Mouse (Mus musculus): Measurements from ENCODE around the gene Zfp827. TPM values are rescaled to one million over a fixed set of nuclear protein-coding genes. Genes with fewer than 3 reads are reported as not detected.

The Zfp827 gene
- polyA plus RNA-seq, 2 experiments, result 15.1 to 35.2 TPM

- DNase-seq (ENCODE audit: low spot score) (no peak), ATAC-seq (ENCODE audit: low FRiP score, low read depth) (no peak)
- Histone ChIP-seq H3K4me3 (replicated peaks; ENCODE audit: low read length) (no peak overlapping the region), H3K9ac (ENCODE audit: low read depth, low read length, severe bottlenecking) (no peak overlapping the region), H3K4me1 (ENCODE audit: control insufficient read depth, insufficient read depth, low read length) (peaks cover 10% of the 10 kb centered on the region), H3K9me3 (ENCODE audit: control insufficient read depth, low read length) (peaks cover 4% of the 10 kb centered on the region; the same call in 1 of the 2 replicates), H3K4me2 (replicated peaks; ENCODE audit: low read depth, low read length, severe bottlenecking) (no peak overlapping the region), H3K27ac (replicated peaks; ENCODE audit: low read depth, low read length) (no peak overlapping the region), H3K27me3 (ENCODE audit: control insufficient read depth, insufficient read depth, low read length) (no peaks in the 10 kb centered on the region), H3K36me3 (ENCODE audit: control insufficient read depth, insufficient read depth, low read length) (no peaks in the 10 kb centered on the region)
- TF ChIP-seq POLR2A (IDR thresholded peaks at IDR 0.05; ENCODE audit: borderline replicate concordance, extremely low read depth, insufficient read depth, insufficient read length), result no peak
- WGBS, result 74% methylated on average over 7 of the region's 7 CpGs
These were observed 197.3 kb downstream of the Zfp827 start for GRCm38 (mm10) chr8:79225586-79225985.

GRCm38 (mm10) chr8:79226046-79226445 lies 197.8 kb downstream of the Zfp827 start:
- Histone ChIP-seq H3K27me3 (ENCODE audit: control insufficient read depth, insufficient read depth, low read length) (no peaks in the 10 kb centered on the region), H3K4me2 (replicated peaks; ENCODE audit: low read depth, low read length, severe bottlenecking) (no peak overlapping the region), H3K27ac (replicated peaks; ENCODE audit: low read depth, low read length) (no peak overlapping the region), H3K9me3 (ENCODE audit: control insufficient read depth, low read length) (peaks cover 4% of the 10 kb centered on the region; the same call in 1 of the 2 replicates), H3K9ac (ENCODE audit: low read depth, low read length, severe bottlenecking) (no peak overlapping the region), H3K4me3 (replicated peaks; ENCODE audit: low read length) (no peak overlapping the region), H3K36me3 (ENCODE audit: control insufficient read depth, insufficient read depth, low read length) (no peaks in the 10 kb centered on the region), H3K4me1 (ENCODE audit: control insufficient read depth, insufficient read depth, low read length) (peaks cover 10% of the 10 kb centered on the region)
- TF ChIP-seq POLR2A (IDR thresholded peaks at IDR 0.05; ENCODE audit: borderline replicate concordance, extremely low read depth, insufficient read depth, insufficient read length), result no peak
- 88% methylated on average over 3 of the region's 3 CpGs for whole genome bisulfite sequencing
- no peak for ATAC-seq (ENCODE audit: low FRiP score, low read depth)
- no peak for DNase-seq (ENCODE audit: low spot score)

- Histone ChIP-seq H3K36me3 (ENCODE audit: control insufficient read depth, insufficient read depth, low read length) (no peaks in the 10 kb centered on the region), H3K27me3 (ENCODE audit: control insufficient read depth, insufficient read depth, low read length) (no peaks in the 10 kb centered on the region), H3K4me3 (replicated peaks; ENCODE audit: low read length) (no peak overlapping the region), H3K9ac (ENCODE audit: low read depth, low read length, severe bottlenecking) (no peak overlapping the region), H3K4me1 (ENCODE audit: control insufficient read depth, insufficient read depth, low read length) (peaks cover 7% of the 10 kb centered on the region), H3K9me3 (ENCODE audit: control insufficient read depth, low read length) (peaks cover 4% of the 10 kb centered on the region; the same call in 1 of the 2 replicates), H3K27ac (replicated peaks; ENCODE audit: low read depth, low read length) (no peak overlapping the region), H3K4me2 (replicated peaks; ENCODE audit: low read depth, low read length, severe bottlenecking) (no peak overlapping the region)
- no peak for DNase-seq (ENCODE audit: low spot score)
- 78% methylated on average over 4 of the region's 4 CpGs for WGBS
- no peak for TF ChIP-seq POLR2A (IDR thresholded peaks at IDR 0.05; ENCODE audit: borderline replicate concordance, extremely low read depth, insufficient read depth, insufficient read length)
- peak; percentile 77 for ATAC-seq (ENCODE audit: low FRiP score, low read depth)
These were observed 199.0 kb downstream of the Zfp827 start for GRCm38 (mm10) chr8:79227194-79227593.

GRCm38 (mm10) chr8:79227916-79228315 lies 199.7 kb downstream of the Zfp827 start:
- no peak for DNase-seq (ENCODE audit: low spot score)
- TF ChIP-seq POLR2A (IDR thresholded peaks at IDR 0.05; ENCODE audit: borderline replicate concordance, extremely low read depth, insufficient read depth, insufficient read length), result no peak
- WGBS, result 87% methylated on average over 3 of the region's 3 CpGs
- no peaks in the 10 kb centered on the region; the same call in 1 of the 2 replicates for H3K4me1 ChIP-seq (ENCODE audit: control insufficient read depth, insufficient read depth, low read length)
- H3K9me3 ChIP-seq (ENCODE audit: control insufficient read depth, low read length), result peaks cover 4% of the 10 kb centered on the region; the same call in 1 of the 2 replicates
- ATAC-seq (ENCODE audit: low FRiP score, low read depth), result no peak
- H3K27ac ChIP-seq (replicated peaks; ENCODE audit: low read depth, low read length), result no peak overlapping the region
- no peak overlapping the region for H3K4me3 ChIP-seq (replicated peaks; ENCODE audit: low read length)
- H3K9ac ChIP-seq (ENCODE audit: low read depth, low read length, severe bottlenecking), result no peak overlapping the region
- H3K4me2 ChIP-seq (replicated peaks; ENCODE audit: low read depth, low read length, severe bottlenecking), result no peak overlapping the region
- H3K27me3 ChIP-seq (ENCODE audit: control insufficient read depth, insufficient read depth, low read length), result no peaks in the 10 kb centered on the region
- H3K36me3 ChIP-seq (ENCODE audit: control insufficient read depth, insufficient read depth, low read length), result no peaks in the 10 kb centered on the region

GRCm38 (mm10) chr8:79229266-79229888 lies 201.1 kb downstream of the Zfp827 start:
- Histone ChIP-seq H3K27me3 (ENCODE audit: control insufficient read depth, insufficient read depth, low read length) (no peaks in the 10 kb centered on the region), H3K4me3 (replicated peaks; ENCODE audit: low read length) (no peak overlapping the region), H3K4me2 (replicated peaks; ENCODE audit: low read depth, low read length, severe bottlenecking) (no peak overlapping the region), H3K36me3 (ENCODE audit: control insufficient read depth, insufficient read depth, low read length) (no peaks in the 10 kb centered on the region), H3K9me3 (ENCODE audit: control insufficient read depth, low read length) (peaks cover 4% of the 10 kb centered on the region; the same call in 1 of the 2 replicates), H3K27ac (replicated peaks; ENCODE audit: low read depth, low read length) (no peak overlapping the region), H3K4me1 (ENCODE audit: control insufficient read depth, insufficient read depth, low read length) (no peaks in the 10 kb centered on the region), H3K9ac (ENCODE audit: low read depth, low read length, severe bottlenecking) (no peak overlapping the region)
- TF ChIP-seq POLR2A (IDR thresholded peaks at IDR 0.05; ENCODE audit: borderline replicate concordance, extremely low read depth, insufficient read depth, insufficient read length), result no peak
- DNase-seq (ENCODE audit: low spot score) (no peak), ATAC-seq (ENCODE audit: low FRiP score, low read depth) (no peak)
- 54% methylated on average over 8 of the region's 8 CpGs for WGBS

Measured in limb, embryonic 14.5 days (tissue).